Mouse (Mus musculus): ENCODE measurements at regions not wholly inside any gene's neighbourhood (a gene's known extent, or its start where the extent isn't known, plus 50 kb on each side); places are given as distances from the start of the nearest gene placed in this dataset.

DNA sequence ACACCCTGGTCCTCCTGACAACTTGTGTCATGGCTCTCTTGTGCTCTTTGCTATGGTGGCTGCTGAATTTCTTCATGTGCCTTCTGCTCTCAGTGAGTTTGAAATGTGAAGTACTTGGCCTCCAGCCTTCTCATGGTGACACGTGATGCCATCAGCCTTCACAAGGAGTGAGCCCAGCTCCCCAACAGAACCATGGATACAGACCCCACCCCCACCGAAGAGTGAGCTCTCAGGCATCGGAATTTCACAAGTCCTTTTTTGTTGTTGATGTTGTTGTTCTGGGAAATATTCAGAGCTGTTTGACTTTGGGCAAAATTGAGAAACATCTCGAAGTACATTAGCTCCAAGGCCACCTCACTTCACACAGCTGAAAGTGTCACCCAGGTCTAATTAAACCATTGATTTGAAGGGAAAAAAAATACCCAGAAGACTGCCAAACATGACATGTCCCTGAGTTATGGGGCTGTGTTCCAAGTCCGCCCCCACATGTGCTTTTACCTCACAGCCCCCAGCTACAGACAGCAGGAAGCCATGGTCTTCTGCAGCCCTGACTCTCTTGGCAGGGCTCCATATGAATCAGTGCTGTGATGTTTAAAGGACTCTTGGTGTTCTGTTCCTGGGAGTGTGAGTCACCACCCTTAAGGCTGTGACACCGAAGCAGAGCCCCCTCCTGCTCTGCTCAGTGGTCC is 205.2 kb upstream of the A230072I06Rik start:
- TF ChIP-seq POLR2A (IDR thresholded peaks at IDR 0.05; ENCODE audit: extremely low read depth, insufficient read depth, low read length) (no peak), CTCF (IDR thresholded peaks at IDR 0.05; ENCODE audit: low read depth, low read length) (no peak)
